Mouse (Mus musculus) hematopoietic stem cell, adult 5-6 weeks (primary cell): Measurements from ENCODE around the gene Tyw3. TPM values are rescaled to one million over a fixed set of nuclear protein-coding genes. Genes with fewer than 3 reads are reported as not detected.

ENCODE experiments used
- ATAC-seq, 2 experiments: fragments of 125-278 bp in 1 of 2; replicated peaks in 1 of 2; 2 replicates each; pipeline ENCODE4 v1.8.0; 2016 to 2017; ENCODE audit warnings: inconsistent platforms in 2 of 2, mild to moderate bottlenecking in 2 of 2, moderate number of reproducible peaks in 2 of 2, low read depth in 1 of 2, moderate TSS enrichment in 1 of 2; ENCODE audit not compliant: low FRiP score in 2 of 2, poor library complexity in 2 of 2, severe bottlenecking in 2 of 2, insufficient read depth in 1 of 2, low TSS enrichment in 1 of 2
- total RNA-seq: library from RNA; stranded (forward); fragments of 172-1452, 232-1000 nt; gene quantifications from 2 replicates; pipeline ENCODE4 v1.2.3, GENCODE M21; 2017

Tyw3 gene
- total RNA-seq, 1 experiment from 2014 or later = 6.7 TPM

DNA sequence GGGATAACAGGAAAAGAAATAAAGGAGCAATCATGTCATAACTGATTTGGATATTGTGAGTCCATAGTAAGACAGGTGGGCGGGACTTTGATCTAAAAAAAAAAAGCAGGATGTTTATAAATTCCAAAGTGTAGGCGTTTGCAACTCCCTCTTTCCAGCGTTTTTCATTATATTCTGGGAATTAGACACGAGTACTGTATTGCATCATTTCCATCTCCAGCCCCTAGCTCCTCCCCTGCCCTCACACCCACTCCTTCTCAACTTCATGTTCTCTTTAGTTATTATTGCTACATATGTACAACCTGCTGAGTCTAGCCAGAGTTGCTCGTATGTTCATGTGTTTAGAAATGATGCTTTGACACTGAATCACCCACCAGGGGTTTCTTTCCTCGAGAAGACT is 23.2 kb downstream of the Tyw3 start:
- ATAC-seq = no peak

- peak; percentile 88 to 89 for ATAC-seq
Measured at GRCm38 (mm10) chr3:154572341-154572972, 24.4 kb downstream of the Tyw3 start.

- 0 out of 4 replicates have a peak, but pooled peaks have one; percentile 14 to 38 for ATAC-seq
Measured at GRCm38 (mm10) chr3:154570786-154571185, 26.1 kb downstream of the Tyw3 start.

GRCm38 (mm10) chr3:154570029-154570575 is 26.8 kb downstream of the Tyw3 start:
- ATAC-seq = no peak

DNA sequence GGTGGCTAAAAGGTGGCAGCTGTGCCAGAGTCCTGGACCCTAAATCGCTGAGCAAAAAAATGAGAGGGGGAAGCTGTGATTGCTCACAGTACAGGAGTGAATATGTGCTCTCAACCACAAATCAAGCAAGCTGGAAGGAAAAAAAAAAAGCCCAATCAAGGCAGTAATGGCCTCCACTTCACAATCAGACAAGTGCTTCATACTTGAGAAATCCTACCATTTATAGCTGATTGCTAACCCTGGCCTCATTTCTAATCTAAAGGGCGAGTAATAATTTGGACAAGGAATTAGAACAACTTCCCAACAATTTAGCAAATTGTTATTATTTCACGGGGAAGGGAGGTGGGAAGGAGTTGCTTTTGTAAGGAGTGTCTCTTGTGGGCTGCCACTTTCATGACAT is 31.5 kb downstream of the Tyw3 start:
- no peak for ATAC-seq

- no peak for ATAC-seq
Measured at GRCm38 (mm10) chr3:154562192-154562591, 34.7 kb downstream of the Tyw3 start.

DNA sequence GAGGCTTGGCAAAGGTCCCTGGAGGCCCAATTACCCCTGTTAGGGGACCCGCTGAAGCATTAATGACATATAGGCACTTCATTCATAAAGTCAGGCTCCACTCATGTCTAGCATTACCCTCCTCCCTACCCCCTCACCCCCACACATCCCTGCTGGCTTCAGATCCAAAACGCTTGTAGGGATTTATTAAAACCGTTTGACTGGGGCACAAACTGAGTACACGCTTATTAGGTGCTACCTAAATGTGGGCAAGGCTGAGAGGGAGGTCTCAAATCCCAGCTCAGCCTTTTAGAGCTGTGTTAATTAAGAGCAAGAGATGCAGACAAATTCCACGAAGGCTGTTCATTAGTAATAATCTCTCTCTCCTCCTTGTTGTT is 45.9 kb downstream of the Tyw3 start:
- no peak for ATAC-seq

DNA sequence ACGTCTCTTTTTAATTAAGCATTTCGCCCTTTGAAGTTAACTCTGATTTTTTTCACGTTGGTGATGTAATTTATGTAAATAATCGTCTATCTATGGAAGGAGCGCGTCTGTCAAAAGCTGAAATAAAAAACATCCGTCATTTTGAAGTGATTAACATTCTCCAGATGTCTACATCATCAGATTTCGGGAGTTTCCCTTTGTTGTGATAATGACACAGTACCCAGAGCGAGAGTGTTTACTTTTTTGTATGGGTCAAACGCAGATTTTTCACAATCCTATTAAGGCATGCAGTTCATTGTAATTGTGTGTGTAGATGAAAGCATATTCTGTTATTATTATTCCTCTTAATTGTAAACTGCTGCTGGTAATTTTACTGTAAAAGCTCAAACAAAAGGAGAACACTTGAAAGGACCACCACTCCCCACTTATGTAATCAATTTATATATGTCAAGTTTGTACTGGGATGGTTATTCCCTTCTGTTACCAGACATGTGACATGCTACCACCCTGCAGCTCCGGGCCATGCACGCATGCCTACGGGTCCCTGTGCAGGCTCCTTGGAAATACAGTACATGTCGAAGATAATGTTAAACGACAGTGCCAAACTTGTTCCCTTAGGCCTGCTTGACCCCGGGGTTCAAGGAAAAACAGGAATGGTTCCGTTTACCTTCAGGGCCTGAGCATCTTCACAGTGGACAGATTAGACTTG is 46.4 kb downstream of the Tyw3 start:
- ATAC-seq = no peak

GRCm38 (mm10) chr3:154548868-154549301 is 48.0 kb downstream of the Tyw3 start:
- ATAC-seq = peak; percentile 52 to 56; a peak in 3 of 4 replicates

- ATAC-seq = peak; percentile 27 to 68; a peak in 3 of 4 replicates
Measured at GRCm38 (mm10) chr3:154547549-154548426, 49.1 kb downstream of the Tyw3 start.

DNA sequence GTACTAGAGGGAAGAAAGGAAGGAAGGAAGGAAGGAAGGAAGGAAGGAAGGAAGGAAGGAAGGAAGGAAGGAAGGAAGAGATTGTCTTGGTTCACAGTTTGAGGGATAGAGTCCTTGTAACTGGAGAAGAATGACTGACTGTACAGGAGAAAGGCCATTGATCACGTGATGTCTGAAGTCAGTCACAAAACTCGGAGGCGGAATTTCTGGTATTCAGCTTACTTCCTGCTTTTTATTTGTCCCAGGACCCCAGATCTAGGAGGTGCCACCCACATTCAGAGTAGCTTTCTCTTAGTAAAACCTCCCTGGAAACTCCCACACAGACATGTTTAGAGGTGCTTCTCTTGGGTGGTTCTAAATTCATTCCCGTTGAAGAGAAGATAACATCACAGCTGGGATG is 50.7 kb downstream of the Tyw3 start:
- no peak for ATAC-seq

DNA sequence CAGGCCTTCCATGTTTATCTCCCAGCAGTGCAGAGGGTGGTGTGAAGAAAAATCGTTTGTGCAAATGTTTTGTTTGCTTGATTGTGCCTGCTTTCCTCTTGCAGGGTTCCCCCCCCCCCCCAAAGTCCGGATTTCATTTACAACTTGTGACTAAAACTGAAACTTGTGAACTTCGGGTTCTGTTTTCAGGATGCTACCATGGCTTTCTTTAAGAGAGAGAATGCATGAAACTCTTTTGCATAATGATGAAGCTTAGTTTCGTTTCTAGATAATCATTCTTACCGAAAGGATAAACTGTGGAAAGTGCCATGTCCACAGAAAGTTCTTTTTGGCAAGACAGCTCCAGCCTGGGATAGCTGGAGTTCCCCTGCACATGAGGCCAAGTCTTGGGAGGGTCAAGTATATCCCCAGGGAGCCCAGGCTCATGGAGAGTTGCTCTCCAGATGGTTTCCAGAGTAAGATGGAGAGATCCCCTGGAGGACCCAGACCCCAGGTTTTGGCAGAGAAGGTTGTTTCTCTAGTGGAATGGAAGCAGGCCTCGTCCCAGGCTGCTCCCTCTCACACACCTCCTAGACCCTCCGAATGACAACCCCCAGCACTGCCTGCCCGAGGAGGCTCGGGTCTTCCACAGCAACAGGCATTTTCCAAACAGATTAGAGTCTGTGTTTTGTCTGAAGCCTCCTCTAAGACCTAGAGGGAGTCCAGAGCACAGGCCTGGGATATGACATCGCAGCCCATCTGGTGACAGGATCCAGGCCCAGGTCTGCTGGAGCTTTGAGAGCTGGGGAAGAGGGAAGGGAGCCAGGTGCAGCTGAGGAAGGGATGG is 56.6 kb downstream of the Tyw3 start:
- ATAC-seq = no peak

DNA sequence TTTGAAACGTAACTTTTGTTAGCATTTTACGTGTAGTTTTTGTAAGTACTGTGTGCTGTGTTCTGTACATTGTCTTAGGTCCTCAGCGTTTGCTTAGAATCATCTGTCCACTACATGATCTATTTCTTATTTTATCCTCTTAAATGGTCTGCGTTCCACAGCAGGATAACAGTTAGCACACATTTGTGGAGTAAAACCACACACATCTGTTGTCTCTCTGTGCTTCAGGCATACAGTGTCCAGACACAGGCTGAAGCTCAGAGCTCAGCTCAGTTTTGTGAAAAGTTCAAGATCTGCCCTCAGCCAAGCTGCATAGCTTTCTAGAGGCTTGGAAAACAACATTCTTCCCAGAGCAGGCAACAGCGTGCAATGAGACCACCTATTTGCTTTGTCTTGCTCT is 60.8 kb downstream of the Tyw3 start:
- ATAC-seq = no peak

DNA sequence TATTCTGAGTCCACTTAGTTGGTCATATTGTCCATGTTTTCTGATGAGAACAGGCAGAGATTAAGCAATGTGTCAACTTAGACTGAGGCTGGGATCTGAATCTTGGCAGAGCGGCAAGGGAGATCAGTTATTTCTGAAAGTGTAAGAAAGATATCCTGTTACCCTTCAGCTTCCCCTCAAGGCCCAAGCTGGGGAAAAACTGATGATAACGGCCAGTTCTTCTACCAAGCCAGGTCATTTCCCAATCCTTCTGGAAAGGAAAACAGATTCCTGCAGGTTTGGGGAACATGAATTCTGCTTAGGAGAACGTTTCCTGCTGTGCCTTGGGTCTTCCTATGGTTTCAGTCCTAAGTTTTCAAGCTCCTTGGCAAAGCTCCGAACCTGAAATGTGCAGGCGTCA is 63.7 kb downstream of the Tyw3 start:
- ATAC-seq = no peak

GRCm38 (mm10) chr3:154528973-154529372 is 67.9 kb downstream of the Tyw3 start:
- no peak for ATAC-seq

- ATAC-seq = no peak
Measured at GRCm38 (mm10) chr3:154526610-154527009, 70.3 kb downstream of the Tyw3 start.
